Mouse (Mus musculus) bone marrow, adult 2 months (tissue): ENCODE data around the gene Narfl.

Experiments
- CTCF ChIP-seq: fragments of 200-500 bp; IDR thresholded peaks from 2 replicates; pipeline ENCODE4 v1.5.1; 2011; ENCODE audit warnings: low read length, control low read depth; ENCODE audit not compliant: control insufficient read depth, insufficient read depth
- POLR2A ChIP-seq: fragments of 200-500 bp; IDR thresholded peaks from 2 replicates; pipeline ENCODE4 v1.6.1; 2011; ENCODE audit warnings: low read depth, mild to moderate bottlenecking, control low read depth, low read length, borderline replicate concordance; ENCODE audit not compliant: control insufficient read depth

DNA sequence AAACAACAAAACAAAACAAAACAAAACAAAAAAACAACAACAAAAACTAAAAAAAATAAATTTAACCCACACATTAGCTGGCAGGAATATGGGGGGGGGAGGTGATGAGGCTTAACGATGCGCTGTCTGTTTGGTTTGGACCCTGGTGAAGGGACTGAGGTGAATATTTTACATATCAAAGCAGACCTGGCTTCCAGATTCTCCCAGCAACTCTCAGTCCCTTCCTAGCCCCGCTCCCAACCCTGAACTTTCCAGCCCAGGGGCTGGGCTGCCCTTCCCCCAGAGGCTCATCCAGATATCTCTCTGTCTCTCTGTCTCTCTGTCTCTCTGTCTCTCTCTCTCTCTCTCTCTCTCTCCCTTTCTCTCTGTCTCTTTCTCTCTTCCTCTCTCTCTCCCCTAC is 11.0 kb upstream of the Narfl start:
- no peak for TF ChIP-seq CTCF
- no peak for TF ChIP-seq POLR2A
